Mouse (Mus musculus): Measurements from ENCODE around the gene Gm44579. TPM values are rescaled to one million over a fixed set of nuclear protein-coding genes. Genes with fewer than 3 reads are reported as not detected.

Gene Gm44579
- polyA plus RNA-seq, 1 experiment from 2014 or later, result not detected

DNA sequence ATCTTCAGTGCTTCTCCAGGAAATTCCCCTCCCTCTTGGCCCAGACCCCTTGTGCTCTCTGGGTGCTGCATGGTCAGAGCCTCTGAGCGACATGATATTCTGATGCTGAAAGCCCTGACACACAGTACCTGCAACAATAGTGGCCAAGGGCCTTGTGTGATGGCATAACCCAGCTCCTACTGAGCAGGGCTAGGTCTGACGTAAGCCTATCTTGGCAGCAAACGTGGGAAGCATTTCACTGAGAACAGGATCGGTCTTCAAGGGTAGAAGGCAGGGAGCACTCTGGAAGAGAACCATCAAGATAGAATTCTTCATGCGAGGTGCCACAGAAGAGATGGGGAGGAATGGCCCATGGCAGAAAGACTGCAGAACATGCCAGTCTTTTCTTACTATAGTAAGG, 55.3 kb downstream of the Gm44579 start, which contains the start of gene Asb8:
Gene Asb8, minus strand, starts transcription at position 101 of the 400 bp plus-strand sequence.
- H3K27me3 ChIP-seq (ENCODE audit: control insufficient read depth, insufficient read depth, low read length), result peaks cover 33% of the 10 kb centered on the region
- no peaks in the 10 kb centered on the region for H3K36me3 ChIP-seq (ENCODE audit: control insufficient read depth, insufficient read depth, low read length)
- H3K9me3 ChIP-seq (ENCODE audit: control insufficient read depth, low read length), result no peaks in the 10 kb centered on the region
- H3K4me3 ChIP-seq (ENCODE audit: low read depth, low read length), result no peak within 1 kb of the TSS
- no peak within 1 kb of the TSS for H3K27ac ChIP-seq (ENCODE audit: low read depth, low read length)
- H3K4me1 ChIP-seq (ENCODE audit: control insufficient read depth, insufficient read depth, low read length), result peaks cover 15% of the 10 kb centered on the region
- WGBS, result 86% methylated on average over 5 of the region's 5 CpGs
- ATAC-seq (ENCODE audit: insufficient read depth, low FRiP score, low TSS enrichment), result no peak
- no peak within 1 kb of the TSS for H3K9ac ChIP-seq (ENCODE audit: low read length)
- no peak for DNase-seq (ENCODE audit: low spot score)
- H3K4me2 ChIP-seq (ENCODE audit: low read depth), result no peak within 1 kb of the TSS

DNA sequence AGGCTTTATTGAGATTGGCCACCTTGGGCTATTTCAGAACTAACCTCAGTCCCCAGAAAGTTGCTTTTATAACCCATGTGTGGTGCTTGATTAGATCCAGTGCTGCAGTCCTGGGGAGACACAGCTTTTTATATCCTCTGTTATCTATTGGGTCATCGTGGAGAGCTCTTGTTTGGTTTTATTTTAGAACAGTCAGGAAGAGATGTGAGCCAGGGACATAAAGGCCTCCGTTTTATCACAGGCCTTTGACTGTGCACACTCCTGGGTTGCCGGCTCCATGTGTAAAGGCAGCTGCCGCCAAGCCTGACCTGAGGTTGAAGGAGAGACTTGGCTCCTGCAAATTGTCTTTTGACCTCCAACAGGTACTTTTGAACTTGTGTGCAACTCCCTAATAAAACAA, 58.2 kb downstream of the Gm44579 start:
- 74% methylated on average over 4 of the region's 4 CpGs for WGBS
- DNase-seq (ENCODE audit: low spot score), result no peak
- no peaks in the 10 kb centered on the region for H3K36me3 ChIP-seq (ENCODE audit: control insufficient read depth, insufficient read depth, low read length)

DNA sequence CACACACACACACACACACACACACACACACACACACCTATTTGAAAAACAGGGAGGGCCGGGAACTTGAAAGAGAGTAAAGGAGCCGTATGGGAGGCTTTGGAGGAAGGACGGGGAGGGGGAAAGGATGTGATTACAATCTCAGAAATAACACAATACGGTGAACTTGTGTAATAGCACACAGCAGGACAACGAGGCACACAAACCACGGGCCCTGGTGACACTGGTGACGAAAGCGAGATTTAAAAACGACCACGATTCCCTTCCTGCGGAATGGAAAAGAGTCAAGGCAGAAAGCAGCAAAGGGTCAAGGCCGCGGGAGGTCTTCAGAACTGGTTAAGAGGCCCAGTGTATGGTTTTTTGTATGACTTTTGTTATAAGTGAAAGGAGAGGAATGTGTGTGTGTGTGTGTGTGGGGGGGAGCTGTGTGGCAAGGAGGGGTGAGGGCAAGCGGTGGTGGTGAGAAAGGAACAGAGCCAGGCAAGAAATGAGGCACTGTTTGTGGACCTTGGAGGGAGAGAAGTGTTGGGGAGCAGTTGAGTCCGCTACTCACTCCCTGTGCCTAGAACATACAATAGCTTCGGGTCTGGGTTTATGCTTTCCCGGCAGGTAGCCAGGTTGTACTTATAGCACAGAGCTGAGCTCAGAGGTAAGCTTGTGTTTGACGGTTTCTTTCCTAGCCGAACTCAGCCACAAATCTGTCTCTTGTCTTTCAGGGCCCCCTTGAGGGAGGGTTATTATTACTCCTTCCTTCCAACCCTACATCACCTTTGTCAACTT, 59.6 kb downstream of the Gm44579 start:
- Histone ChIP-seq H3K4me1 (ENCODE audit: control insufficient read depth, insufficient read depth, low read length) (no peaks in the 10 kb centered on the region), H3K27me3 (ENCODE audit: control insufficient read depth, insufficient read depth, low read length) (no peaks in the 10 kb centered on the region; the same call in 1 of the 2 replicates), H3K27ac (ENCODE audit: low read depth, low read length) (no peak overlapping the region), H3K9ac (ENCODE audit: low read length) (no peak overlapping the region), H3K9me3 (ENCODE audit: control insufficient read depth, low read length) (no peaks in the 10 kb centered on the region), H3K36me3 (ENCODE audit: control insufficient read depth, insufficient read depth, low read length) (no peaks in the 10 kb centered on the region), H3K4me3 (ENCODE audit: low read depth, low read length) (no peak overlapping the region), H3K4me2 (ENCODE audit: low read depth) (no peak overlapping the region)
- DNase-seq (ENCODE audit: low spot score) (no peak), ATAC-seq (ENCODE audit: insufficient read depth, low FRiP score, low TSS enrichment) (no peak)
- WGBS, result 75% methylated on average over 19 of the region's 19 CpGs

More for the DNA sequence above, 58.2 kb downstream of the Gm44579 start:
- H3K27me3 ChIP-seq (ENCODE audit: control insufficient read depth, insufficient read depth, low read length), result peaks cover 6% of the 10 kb centered on the region; the same call in 1 of the 2 replicates
- no peak overlapping the region for H3K27ac ChIP-seq (ENCODE audit: low read depth, low read length)
- peaks cover 5% of the 10 kb centered on the region for H3K4me1 ChIP-seq (ENCODE audit: control insufficient read depth, insufficient read depth, low read length)
- no peak overlapping the region for H3K4me3 ChIP-seq (ENCODE audit: low read depth, low read length)
- H3K9me3 ChIP-seq (ENCODE audit: control insufficient read depth, low read length), result no peaks in the 10 kb centered on the region
- H3K9ac ChIP-seq (ENCODE audit: low read length), result no peak overlapping the region
- no peak for ATAC-seq (ENCODE audit: insufficient read depth, low FRiP score, low TSS enrichment)
- no peak overlapping the region for H3K4me2 ChIP-seq (ENCODE audit: low read depth)

DNA sequence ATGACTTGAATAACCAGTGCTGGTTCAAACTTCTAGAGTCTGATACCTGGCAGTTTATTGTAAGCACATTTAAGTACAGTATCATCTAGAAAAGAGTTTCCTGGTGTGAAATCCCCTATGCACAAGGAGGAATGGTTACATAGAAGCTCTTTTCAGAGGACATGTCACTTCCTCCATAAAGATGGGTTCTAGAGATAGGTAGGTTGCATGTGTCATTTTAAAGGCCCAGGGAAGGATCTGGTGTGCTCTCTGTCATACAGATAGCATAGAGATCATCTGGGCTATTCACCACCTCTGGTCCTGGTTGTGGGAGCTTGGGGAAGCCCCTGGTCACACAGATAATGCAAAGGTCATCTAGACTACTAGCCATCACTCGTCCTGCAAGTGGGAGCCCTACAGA, 63.5 kb downstream of the Gm44579 start:
- Histone ChIP-seq H3K27me3 (ENCODE audit: control insufficient read depth, insufficient read depth, low read length) (no peaks in the 10 kb centered on the region), H3K4me3 (ENCODE audit: low read depth, low read length) (no peak overlapping the region), H3K27ac (ENCODE audit: low read depth, low read length) (no peak overlapping the region), H3K9ac (ENCODE audit: low read length) (no peak overlapping the region), H3K9me3 (ENCODE audit: control insufficient read depth, low read length) (no peaks in the 10 kb centered on the region), H3K36me3 (ENCODE audit: control insufficient read depth, insufficient read depth, low read length) (no peaks in the 10 kb centered on the region), H3K4me1 (ENCODE audit: control insufficient read depth, insufficient read depth, low read length) (no peaks in the 10 kb centered on the region), H3K4me2 (ENCODE audit: low read depth) (no peak overlapping the region)
- no peak for ATAC-seq (ENCODE audit: insufficient read depth, low FRiP score, low TSS enrichment)
- no peak for DNase-seq (ENCODE audit: low spot score)
- WGBS, result 75% methylated on average over 1 of the region's 1 CpGs

DNA sequence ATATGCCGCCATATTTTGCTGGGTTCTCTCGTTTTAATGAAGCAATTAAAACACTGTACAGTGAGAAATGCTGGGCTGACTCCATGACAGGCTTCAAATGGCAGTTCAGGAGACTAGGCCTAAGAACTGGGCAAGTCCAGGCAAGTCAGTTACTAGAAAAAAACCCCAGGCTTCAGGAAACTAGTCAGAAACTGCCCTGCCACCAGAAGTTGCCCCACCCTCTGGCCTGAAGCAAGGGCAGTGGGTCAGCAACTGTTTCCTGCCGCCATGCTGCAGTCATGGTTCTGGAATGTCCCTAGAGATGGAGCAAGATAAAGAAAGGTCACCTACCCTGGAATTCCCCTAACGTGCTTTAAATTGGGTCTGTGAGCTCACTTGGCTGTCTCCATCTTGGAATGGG, 64.8 kb downstream of the Gm44579 start:
- no peak for ATAC-seq (ENCODE audit: insufficient read depth, low FRiP score, low TSS enrichment)
- Histone ChIP-seq H3K9ac (ENCODE audit: low read length) (no peak overlapping the region), H3K36me3 (ENCODE audit: control insufficient read depth, insufficient read depth, low read length) (no peaks in the 10 kb centered on the region), H3K27ac (ENCODE audit: low read depth, low read length) (no peak overlapping the region), H3K4me2 (ENCODE audit: low read depth) (no peak overlapping the region), H3K4me3 (ENCODE audit: low read depth, low read length) (no peak overlapping the region), H3K4me1 (ENCODE audit: control insufficient read depth, insufficient read depth, low read length) (no peaks in the 10 kb centered on the region), H3K9me3 (ENCODE audit: control insufficient read depth, low read length) (no peaks in the 10 kb centered on the region), H3K27me3 (ENCODE audit: control insufficient read depth, insufficient read depth, low read length) (no peaks in the 10 kb centered on the region)
- no peak for DNase-seq (ENCODE audit: low spot score)
- 65% methylated on average over 4 of the region's 4 CpGs for WGBS

DNA sequence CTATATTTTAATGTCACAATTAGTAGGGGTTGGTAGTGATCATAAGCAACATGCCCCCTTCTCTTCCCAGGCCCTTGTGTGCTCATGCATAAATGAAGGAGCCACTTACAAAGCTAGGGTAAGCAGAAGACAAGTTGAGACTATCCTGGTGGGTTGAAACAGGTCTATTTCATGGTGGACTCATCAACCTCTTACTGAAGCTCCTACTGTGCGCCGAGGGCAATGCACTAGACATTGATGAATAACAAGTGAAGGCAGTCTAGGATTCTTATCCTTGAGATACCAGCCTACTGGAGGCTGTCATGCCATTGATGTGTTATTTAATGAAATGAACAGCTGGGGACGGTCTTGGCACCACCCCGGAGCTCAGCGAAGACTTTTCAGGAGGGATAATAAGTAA, 65.5 kb downstream of the Gm44579 start:
- no peak for ATAC-seq (ENCODE audit: insufficient read depth, low FRiP score, low TSS enrichment)
- WGBS, result 94% methylated on average over 5 of the region's 5 CpGs

DNA sequence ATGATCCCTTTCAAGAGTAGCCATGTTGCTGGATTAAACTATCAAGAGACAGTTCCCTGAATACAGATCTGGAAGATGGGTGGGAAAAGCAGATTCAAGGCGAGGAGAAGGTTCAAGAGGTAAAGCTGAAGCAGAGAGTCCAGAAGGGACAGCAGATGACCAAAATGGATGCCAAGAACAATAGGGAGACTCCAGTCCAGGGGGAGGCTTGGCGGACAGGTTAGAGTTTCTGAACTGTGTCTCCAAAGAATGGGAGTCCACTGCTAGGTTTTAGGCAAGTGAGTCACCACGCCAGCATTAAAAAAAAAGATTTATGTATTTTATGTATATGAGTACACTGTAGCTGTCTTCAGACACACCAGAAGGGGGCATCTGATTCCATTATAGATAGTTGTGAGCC, 66.1 kb downstream of the Gm44579 start:
- Histone ChIP-seq H3K4me1 (ENCODE audit: control insufficient read depth, insufficient read depth, low read length) (no peaks in the 10 kb centered on the region), H3K4me2 (ENCODE audit: low read depth) (no peak overlapping the region), H3K27ac (ENCODE audit: low read depth, low read length) (no peak overlapping the region), H3K27me3 (ENCODE audit: control insufficient read depth, insufficient read depth, low read length) (no peaks in the 10 kb centered on the region), H3K9me3 (ENCODE audit: control insufficient read depth, low read length) (no peaks in the 10 kb centered on the region), H3K36me3 (ENCODE audit: control insufficient read depth, insufficient read depth, low read length) (no peaks in the 10 kb centered on the region), H3K4me3 (ENCODE audit: low read depth, low read length) (no peak overlapping the region), H3K9ac (ENCODE audit: low read length) (no peak overlapping the region)
- no peak for ATAC-seq (ENCODE audit: insufficient read depth, low FRiP score, low TSS enrichment)
- 81% methylated on average over 3 of the region's 3 CpGs for WGBS
- DNase-seq (ENCODE audit: low spot score), result no peak

More for the DNA sequence above, 65.5 kb downstream of the Gm44579 start:
- Histone ChIP-seq H3K4me2 (ENCODE audit: low read depth) (no peak overlapping the region), H3K27me3 (ENCODE audit: control insufficient read depth, insufficient read depth, low read length) (no peaks in the 10 kb centered on the region), H3K9me3 (ENCODE audit: control insufficient read depth, low read length) (no peaks in the 10 kb centered on the region), H3K27ac (ENCODE audit: low read depth, low read length) (no peak overlapping the region), H3K4me3 (ENCODE audit: low read depth, low read length) (no peak overlapping the region), H3K4me1 (ENCODE audit: control insufficient read depth, insufficient read depth, low read length) (no peaks in the 10 kb centered on the region), H3K9ac (ENCODE audit: low read length) (no peak overlapping the region), H3K36me3 (ENCODE audit: control insufficient read depth, insufficient read depth, low read length) (no peaks in the 10 kb centered on the region)
- no peak for DNase-seq (ENCODE audit: low spot score)

DNA sequence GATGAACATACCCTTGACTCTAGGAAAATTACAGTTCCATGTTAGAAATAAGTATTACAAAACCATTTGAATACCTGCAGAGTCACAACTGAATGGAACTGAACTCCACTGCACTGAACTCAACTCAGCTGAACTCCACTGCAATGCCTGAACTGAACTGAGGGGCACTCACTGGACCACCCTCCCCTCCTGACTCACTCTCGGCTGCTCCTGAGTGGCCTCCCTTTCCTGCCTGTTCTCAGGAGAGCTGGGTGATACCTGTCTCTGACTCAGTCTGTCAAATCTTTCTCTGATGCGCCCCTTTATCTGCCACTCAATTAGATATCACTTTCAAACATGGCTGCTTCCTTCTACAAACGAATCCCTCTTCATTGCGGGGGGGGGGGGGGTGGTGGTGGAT, 66.6 kb downstream of the Gm44579 start:
- Histone ChIP-seq H3K4me3 (ENCODE audit: low read depth, low read length) (no peak overlapping the region), H3K27ac (ENCODE audit: low read depth, low read length) (no peak overlapping the region), H3K36me3 (ENCODE audit: control insufficient read depth, insufficient read depth, low read length) (no peaks in the 10 kb centered on the region), H3K4me2 (ENCODE audit: low read depth) (no peak overlapping the region), H3K9me3 (ENCODE audit: control insufficient read depth, low read length) (no peaks in the 10 kb centered on the region), H3K4me1 (ENCODE audit: control insufficient read depth, insufficient read depth, low read length) (no peaks in the 10 kb centered on the region), H3K27me3 (ENCODE audit: control insufficient read depth, insufficient read depth, low read length) (no peaks in the 10 kb centered on the region), H3K9ac (ENCODE audit: low read length) (no peak overlapping the region)
- ATAC-seq (ENCODE audit: insufficient read depth, low FRiP score, low TSS enrichment) (no peak), DNase-seq (ENCODE audit: low spot score) (no peak)
- WGBS, result 77% methylated on average over 4 of the region's 4 CpGs

DNA sequence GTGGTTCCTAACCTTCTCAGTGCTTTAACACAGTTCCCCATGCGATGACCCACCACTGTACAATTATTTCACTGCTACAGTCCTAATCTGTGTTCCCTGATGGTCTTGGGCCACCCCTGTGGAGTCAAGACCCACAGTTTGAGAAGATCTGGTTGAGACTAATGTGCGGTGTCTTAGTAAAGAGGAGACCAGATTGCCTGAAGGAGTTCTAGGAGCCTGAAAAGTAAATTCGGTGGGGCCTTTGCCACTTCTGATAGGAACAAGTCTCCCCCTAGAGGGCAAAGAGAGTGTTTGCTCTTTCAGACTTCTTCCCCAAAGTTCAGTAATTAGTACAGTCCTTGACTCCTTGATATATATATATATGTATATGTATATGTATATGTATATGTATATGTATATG, 67.2 kb downstream of the Gm44579 start:
- WGBS, result 31% methylated on average over 3 of the region's 3 CpGs
- H3K4me3 ChIP-seq (ENCODE audit: low read depth, low read length), result no peak overlapping the region
- no peaks in the 10 kb centered on the region for H3K9me3 ChIP-seq (ENCODE audit: control insufficient read depth, low read length)
- DNase-seq (ENCODE audit: low spot score) (peak; percentile 54), ATAC-seq (ENCODE audit: insufficient read depth, low FRiP score, low TSS enrichment) (no peak)
- no peak overlapping the region for H3K4me2 ChIP-seq (ENCODE audit: low read depth)
- H3K27ac ChIP-seq (ENCODE audit: low read depth, low read length), result no peak overlapping the region
- H3K27me3 ChIP-seq (ENCODE audit: control insufficient read depth, insufficient read depth, low read length), result no peaks in the 10 kb centered on the region
- no peaks in the 10 kb centered on the region for H3K36me3 ChIP-seq (ENCODE audit: control insufficient read depth, insufficient read depth, low read length)
- H3K9ac ChIP-seq (ENCODE audit: low read length), result no peak overlapping the region
- no peaks in the 10 kb centered on the region for H3K4me1 ChIP-seq (ENCODE audit: control insufficient read depth, insufficient read depth, low read length)

Measured in neural tube, embryonic 11.5 days (tissue).